Mouse (Mus musculus) limb, embryonic 14.5 days (tissue): Measurements from ENCODE around the gene Gsap. TPM values are rescaled to one million over a fixed set of nuclear protein-coding genes. Genes with fewer than 3 reads are reported as not detected.

Experiments used
- ATAC-seq: fragments of 200-750 bp; cut with Nextera tagmentation; 2 replicates; pipeline ENCODE4 v1.8.0; 2017; ENCODE audit warnings: low read depth, moderate number of reproducible peaks, moderate TSS enrichment; ENCODE audit not compliant: low FRiP score
- DNase-seq: peaks from one replicate; pipeline ENCODE4 v3.0.0-alpha.2; 2015; ENCODE audit warnings: low spot score
- H3K27ac ChIP-seq: fragments of 300-500 bp; sonication (generic); replicated peaks from 2 replicates; pipeline ENCODE4 v1.5.1; 2014; ENCODE audit warnings: low read depth, mild to moderate bottlenecking, low read length, moderate library complexity, mixed read lengths
- H3K27me3 ChIP-seq: fragments of 300-500 bp; sonication (generic); 2 replicates; pipeline ENCODE4 v1.6.1; 2014; ENCODE audit warnings: low read length, mixed read lengths; ENCODE audit not compliant: control insufficient read depth, insufficient read depth
- H3K36me3 ChIP-seq: fragments of 300-500 bp; sonication (generic); 2 replicates; pipeline ENCODE4 v1.6.1; 2014; ENCODE audit warnings: mild to moderate bottlenecking, low read length, moderate library complexity, mixed read lengths; ENCODE audit not compliant: control insufficient read depth, insufficient read depth
- H3K4me1 ChIP-seq: fragments of 300-500 bp; sonication (generic); 2 replicates; pipeline ENCODE4 v1.6.1; 2014; ENCODE audit warnings: antibody characterized with exemption, low read length, mixed read lengths; ENCODE audit not compliant: control insufficient read depth, insufficient read depth
- H3K4me2 ChIP-seq: fragments of 300-500 bp; sonication (generic); replicated peaks from 2 replicates; pipeline ENCODE4 v1.6.1; 2014; ENCODE audit warnings: low read depth, mild to moderate bottlenecking, low read length, moderate library complexity; ENCODE audit not compliant: severe bottlenecking
- H3K4me3 ChIP-seq: fragments of 300-500 bp; sonication (generic); replicated peaks from 2 replicates; pipeline ENCODE4 v1.5.1; 2014; ENCODE audit warnings: low read length
- H3K9ac ChIP-seq: fragments of 300-500 bp; sonication (generic); 2 replicates; pipeline ENCODE4 v1.6.1; 2014; ENCODE audit warnings: mild to moderate bottlenecking, low read depth, low read length, moderate library complexity; ENCODE audit not compliant: severe bottlenecking
- H3K9me3 ChIP-seq: fragments of 300-500 bp; sonication (generic); 2 replicates; pipeline ENCODE4 v1.6.1; 2016; ENCODE audit warnings: low read length; ENCODE audit not compliant: control insufficient read depth
- POLR2A ChIP-seq: fragments of 200-500 bp; IDR thresholded peaks from 2 replicates; pipeline ENCODE4 v1.8.0; 2012; ENCODE audit warnings: inconsistent platforms, mild to moderate bottlenecking, moderate library complexity, borderline replicate concordance; ENCODE audit not compliant: insufficient read depth, insufficient read length; ENCODE audit errors: extremely low read depth
- WGBS: fragments of 180-500 bp; shearing (Covaris S2); extraction: QIAGEN DNeasy Blood & Tissue Kit; methylation state at CpG from one replicate; pipeline ENCODE4 v1.1.7; 2014; 5-methylcytosine and 5-hydroxymethylcytosine counted together
- polyA plus RNA-seq, 2 experiments: library from polyadenylated mRNA; depleted of rRNA in 1 of 2; stranded (reverse) in 1 of 2; unstranded in 1 of 2; fragments of >200 nt; fragmentation: Nextera tagmentation in 1 of 2; extraction: Ambion mirVana in 1 of 2; gene quantifications; 2 replicates each; pipeline versions ENCODE4 v1.2.1 to v1.2.3; 2012 to 2014

Gene Gsap
- polyA plus RNA-seq, 2 experiments = 2.8 to 2.9 TPM

DNA sequence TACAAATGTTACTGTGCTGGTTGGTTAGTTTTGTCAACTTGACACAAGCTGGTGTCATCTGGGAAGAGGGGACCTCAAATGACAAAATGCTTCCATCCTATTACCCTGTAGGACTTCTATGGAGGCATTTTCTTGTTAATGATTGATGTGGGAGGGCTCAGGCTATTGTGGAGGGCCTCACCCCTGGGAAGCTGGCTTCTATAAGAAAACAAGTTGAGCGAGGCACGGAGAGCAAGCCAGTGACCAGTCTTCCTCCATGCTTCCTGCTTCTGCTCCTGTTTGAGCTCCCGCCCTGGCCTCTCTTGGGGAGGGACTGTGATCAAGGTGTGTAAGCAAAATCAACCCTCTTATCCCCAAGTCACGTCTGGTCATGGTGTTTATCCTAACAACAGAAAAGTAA lies 15.6 kb upstream of the Gsap start:
- no peak for ATAC-seq
- H3K4me2 ChIP-seq = no peak overlapping the region
- no peak for TF ChIP-seq POLR2A
- no peaks in the 10 kb centered on the region for H3K36me3 ChIP-seq
- H3K27me3 ChIP-seq = no peaks in the 10 kb centered on the region
- no peaks in the 10 kb centered on the region for H3K9me3 ChIP-seq
- DNase-seq = no peak
- H3K4me3 ChIP-seq = no peak overlapping the region
- H3K4me1 ChIP-seq = peaks cover 23% of the 10 kb centered on the region
- no peak overlapping the region for H3K27ac ChIP-seq
- WGBS = 68% methylated on average over 4 of the region's 4 CpGs
- no peak overlapping the region for H3K9ac ChIP-seq

DNA sequence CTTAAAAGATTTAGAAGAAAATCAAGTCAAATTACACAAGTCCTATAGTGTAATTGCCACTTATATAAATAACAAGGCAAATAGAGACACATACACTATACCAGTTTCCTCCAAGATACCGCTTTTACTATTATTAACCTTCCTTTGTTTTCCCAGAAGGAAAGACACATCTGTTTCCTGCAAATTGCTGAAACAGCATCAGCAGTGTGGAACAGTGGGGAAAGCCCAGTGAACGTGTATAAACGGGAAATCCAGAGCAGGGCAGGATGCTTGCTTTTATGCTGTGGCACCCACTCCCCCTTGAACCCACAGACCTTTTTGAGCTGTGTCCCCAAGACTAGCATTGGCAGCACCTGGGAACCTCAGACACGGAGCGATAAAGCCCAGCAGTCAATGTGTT lies 15.2 kb upstream of the Gsap start:
- H3K4me3 ChIP-seq = no peak overlapping the region
- no peak for TF ChIP-seq POLR2A
- DNase-seq (no peak), ATAC-seq (no peak)
- no peaks in the 10 kb centered on the region for H3K27me3 ChIP-seq
- peaks cover 28% of the 10 kb centered on the region for H3K4me1 ChIP-seq
- H3K9ac ChIP-seq = no peak overlapping the region
- no peaks in the 10 kb centered on the region for H3K36me3 ChIP-seq
- no peak overlapping the region for H3K27ac ChIP-seq
- no peaks in the 10 kb centered on the region for H3K9me3 ChIP-seq
- WGBS = 41% methylated on average over 5 of the region's 5 CpGs
- no peak overlapping the region for H3K4me2 ChIP-seq

- Histone ChIP-seq H3K9me3 (no peaks in the 10 kb centered on the region), H3K4me1 (peaks cover 32% of the 10 kb centered on the region), H3K4me3 (no peak overlapping the region), H3K36me3 (no peaks in the 10 kb centered on the region), H3K27me3 (no peaks in the 10 kb centered on the region), H3K4me2 (no peak overlapping the region), H3K9ac (no peak overlapping the region), H3K27ac (no peak overlapping the region)
- no peak for TF ChIP-seq POLR2A
- no peak for DNase-seq
- no peak for ATAC-seq
- 47% methylated on average over 6 of the region's 6 CpGs for WGBS
These were observed 14.7 kb upstream of the Gsap start for GRCm38 (mm10) chr5:21171336-21171735.

DNA sequence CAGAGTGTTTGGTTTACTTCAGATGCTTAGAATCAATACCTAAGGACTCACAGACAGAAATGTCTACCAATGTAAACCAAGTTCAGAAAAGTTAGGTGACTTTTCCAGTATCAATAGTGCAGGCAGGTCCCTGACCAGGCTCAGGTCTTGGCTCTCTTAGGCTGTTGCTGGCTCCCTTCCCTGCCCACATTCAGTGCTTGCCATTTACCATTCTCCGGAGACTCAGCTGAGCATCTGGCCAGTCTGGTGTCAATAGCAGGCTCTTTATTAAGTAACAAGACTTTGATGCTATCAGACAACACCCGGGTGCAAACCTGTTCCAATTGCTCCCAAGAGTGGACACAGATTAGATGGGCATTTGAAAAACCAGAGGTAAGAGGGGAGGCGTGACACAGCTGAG lies 13.7 kb upstream of the Gsap start:
- no peak overlapping the region for H3K27ac ChIP-seq
- H3K4me3 ChIP-seq = no peak overlapping the region
- ATAC-seq (no peak), DNase-seq (no peak)
- no peak overlapping the region for H3K9ac ChIP-seq
- WGBS = 49% methylated on average over 3 of the region's 3 CpGs
- H3K27me3 ChIP-seq = no peaks in the 10 kb centered on the region
- no peaks in the 10 kb centered on the region for H3K36me3 ChIP-seq
- no peak overlapping the region for H3K4me2 ChIP-seq
- H3K9me3 ChIP-seq = no peaks in the 10 kb centered on the region
- no peak for TF ChIP-seq POLR2A
- H3K4me1 ChIP-seq = peaks cover 32% of the 10 kb centered on the region

GRCm38 (mm10) chr5:21175132-21176112 lies 10.6 kb upstream of the Gsap start:
- Histone ChIP-seq H3K27ac (peak overlapping the region; percentile 48), H3K9me3 (peaks cover 7% of the 10 kb centered on the region; the same call in 1 of the 2 replicates), H3K9ac (no peak overlapping the region), H3K36me3 (no peaks in the 10 kb centered on the region), H3K4me3 (no peak overlapping the region), H3K4me1 (peaks cover 25% of the 10 kb centered on the region), H3K4me2 (0 out of 2 replicates have a peak overlapping the region, but pooled peaks have one; percentile 10), H3K27me3 (no peaks in the 10 kb centered on the region)
- no peak for TF ChIP-seq POLR2A
- peak; percentile 64 for DNase-seq
- peak; percentile 78 for ATAC-seq
- 39% methylated on average over 9 of the region's 9 CpGs for WGBS
